Mouse (Mus musculus) midbrain, postnatal 0 days (tissue): ENCODE data around the gene Usp25. TPM values are rescaled to one million over a fixed set of nuclear protein-coding genes. Genes with fewer than 3 reads are reported as not detected.

Experiments used
- ATAC-seq: fragments of 200-750 bp; cut with Nextera tagmentation; 2 replicates; pipeline ENCODE4 v1.8.0; 2017; ENCODE audit warnings: moderate number of reproducible peaks, mild to moderate bottlenecking, moderate TSS enrichment, moderate library complexity; ENCODE audit not compliant: low FRiP score
- DNase-seq: peaks from one replicate; pipeline ENCODE4 v3.0.0-alpha.2; 2015; ENCODE audit warnings: low spot score
- H3K27ac ChIP-seq: fragments of 300-500 bp; sonication (generic); 2 replicates; pipeline ENCODE4 v1.5.1; 2014; ENCODE audit warnings: low read depth, mild to moderate bottlenecking, low read length, mixed read lengths
- H3K27me3 ChIP-seq: fragments of 300-500 bp; sonication (generic); 2 replicates; pipeline ENCODE4 v1.6.1; 2014; ENCODE audit warnings: low read length, control low read depth, mixed read lengths; ENCODE audit not compliant: insufficient read depth
- H3K36me3 ChIP-seq: fragments of 300-500 bp; sonication (generic); 2 replicates; pipeline ENCODE4 v1.6.1; 2014; ENCODE audit warnings: low read length, control low read depth, mixed read lengths; ENCODE audit not compliant: insufficient read depth
- H3K4me1 ChIP-seq: fragments of 300-500 bp; sonication (generic); 2 replicates; pipeline ENCODE4 v1.6.1; 2014; ENCODE audit warnings: mild to moderate bottlenecking, control low read depth, antibody characterized with exemption, low read length, mixed read lengths; ENCODE audit not compliant: insufficient read depth
- H3K4me2 ChIP-seq: fragments of 300-500 bp; sonication (generic); 2 replicates; pipeline ENCODE4 v1.6.1; 2014; ENCODE audit warnings: low read depth, mild to moderate bottlenecking, low read length, mixed read lengths; ENCODE audit not compliant: poor library complexity, severe bottlenecking
- H3K4me3 ChIP-seq: fragments of 300-500 bp; sonication (generic); 2 replicates; pipeline ENCODE4 v1.5.1; 2014; ENCODE audit warnings: low read depth, mild to moderate bottlenecking, low read length, moderate library complexity
- H3K9ac ChIP-seq: fragments of 300-500 bp; sonication (generic); replicated peaks from 2 replicates; pipeline ENCODE4 v1.6.1; 2014; ENCODE audit warnings: mild to moderate bottlenecking, low read length, moderate library complexity, mixed read lengths; ENCODE audit not compliant: poor library complexity, severe bottlenecking
- H3K9me3 ChIP-seq: fragments of 300-500 bp; sonication (generic); 2 replicates; pipeline ENCODE4 v1.6.1; 2016; ENCODE audit warnings: low read length, control low read depth
- CTCF ChIP-seq: IDR thresholded peaks from 2 replicates; pipeline ENCODE4 v1.5.1; 2016; ENCODE audit warnings: antibody characterized with exemption, mild to moderate bottlenecking
- whole genome bisulfite sequencing: fragments of 180-500 bp; shearing (Covaris S2); extraction: QIAGEN DNeasy Blood & Tissue Kit; methylation state at CpG from one replicate; pipeline ENCODE4 v1.1.7; 2014; 5-methylcytosine and 5-hydroxymethylcytosine counted together
- polyA plus RNA-seq: library from polyadenylated mRNA; unstranded; fragments of >200 nt; fragmentation: Nextera tagmentation; extraction: Ambion mirVana; gene quantifications from 2 replicates; pipeline ENCODE4 v1.2.1, GENCODE M21; 2015
- total RNA-seq: library from RNA; depleted of rRNA; stranded (reverse); fragments of >200 nt; gene quantifications from 2 replicates; pipeline ENCODE4 v1.2.3, GENCODE M21; 2014

Gene Usp25
- total and polyA plus RNA-seq, 2 experiments from 2014 or later: 6.1 to 12.6 TPM

DNA sequence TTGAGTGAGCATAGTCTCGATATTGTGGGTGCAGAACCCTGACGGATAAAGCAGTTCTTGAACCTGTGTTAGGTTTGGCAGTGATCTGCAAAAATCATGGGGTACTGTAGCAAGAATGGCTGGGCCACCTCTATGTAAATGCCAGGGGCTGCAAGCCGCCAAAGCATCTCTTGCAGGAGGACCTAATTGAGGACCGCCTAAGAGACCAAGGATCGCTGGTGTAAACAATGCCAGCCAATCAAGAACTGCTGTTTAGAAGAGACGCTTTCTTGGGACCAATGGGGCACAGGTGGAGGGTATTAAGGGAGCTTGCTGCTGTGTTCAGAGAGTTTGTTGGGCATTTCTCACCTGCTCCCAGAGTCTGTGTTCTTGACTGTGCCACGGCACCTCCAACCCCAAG lies 127.1 kb downstream of the Usp25 start:
- no peak for ATAC-seq
- Histone ChIP-seq H3K4me1 (no peaks in the 10 kb centered on the region), H3K4me3 (no peak overlapping the region), H3K4me2 (no peak overlapping the region), H3K36me3 (no peaks in the 10 kb centered on the region), H3K27me3 (no peaks in the 10 kb centered on the region), H3K9me3 (no peaks in the 10 kb centered on the region), H3K27ac (no peak overlapping the region), H3K9ac (no peak overlapping the region)
- 92% methylated on average over 7 of the region's 7 CpGs for WGBS
- DNase-seq: no peak
- TF ChIP-seq CTCF: no peak

DNA sequence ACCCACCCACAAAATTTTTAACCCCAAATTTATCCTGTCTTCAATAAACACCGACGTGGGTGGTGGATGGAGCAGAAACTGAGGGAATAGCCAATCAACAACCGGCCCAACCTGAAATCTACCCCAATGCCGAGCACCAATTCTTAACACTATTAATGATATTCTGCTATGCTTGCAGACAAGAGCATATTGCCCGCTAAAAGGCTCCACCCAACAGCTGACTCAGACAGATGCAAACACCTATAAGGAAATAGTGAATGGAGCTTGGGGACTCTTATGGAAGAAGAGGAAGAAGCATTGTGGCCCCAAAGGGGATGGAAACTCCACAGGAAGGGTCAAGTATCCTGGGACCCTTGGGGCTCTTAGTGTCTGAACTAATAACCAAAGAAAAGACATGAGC lies 133.3 kb downstream of the Usp25 start:
- Histone ChIP-seq H3K9me3 (no peaks in the 10 kb centered on the region), H3K4me1 (no peaks in the 10 kb centered on the region), H3K27ac (no peak overlapping the region), H3K4me3 (no peak overlapping the region), H3K9ac (no peak overlapping the region), H3K36me3 (no peaks in the 10 kb centered on the region), H3K27me3 (no peaks in the 10 kb centered on the region), H3K4me2 (no peak overlapping the region)
- DNase-seq (no peak), ATAC-seq (no peak)
- TF ChIP-seq CTCF: no peak
- 96% methylated on average over 5 of the region's 5 CpGs for WGBS

DNA sequence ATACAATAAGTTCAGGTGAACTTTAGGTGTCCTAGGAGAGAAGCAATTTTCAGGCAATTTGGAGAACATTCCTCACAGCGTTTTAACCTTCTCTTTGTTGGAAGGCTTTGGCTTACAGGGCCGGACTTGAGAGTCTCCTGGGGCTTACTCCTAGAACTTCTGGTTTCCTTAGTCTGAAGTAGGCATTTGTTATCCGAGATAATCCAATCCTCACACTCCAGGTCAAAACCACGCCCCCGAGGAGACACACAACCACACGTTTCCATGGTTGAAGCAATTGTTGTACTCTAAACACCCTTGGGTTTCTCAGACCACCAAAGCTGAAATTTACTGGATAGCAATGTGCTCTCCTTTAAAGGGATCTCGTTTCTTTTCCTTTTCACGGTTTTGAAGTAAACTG lies 136.8 kb downstream of the Usp25 start:
- Histone ChIP-seq H3K4me3 (no peak overlapping the region), H3K9me3 (no peaks in the 10 kb centered on the region), H3K36me3 (no peaks in the 10 kb centered on the region), H3K4me1 (no peaks in the 10 kb centered on the region), H3K27ac (no peak overlapping the region), H3K4me2 (no peak overlapping the region), H3K27me3 (no peaks in the 10 kb centered on the region), H3K9ac (no peak overlapping the region)
- no peak for TF ChIP-seq CTCF
- DNase-seq (no peak), ATAC-seq (no peak)
- WGBS: 47% methylated on average over 8 of the region's 8 CpGs

DNA sequence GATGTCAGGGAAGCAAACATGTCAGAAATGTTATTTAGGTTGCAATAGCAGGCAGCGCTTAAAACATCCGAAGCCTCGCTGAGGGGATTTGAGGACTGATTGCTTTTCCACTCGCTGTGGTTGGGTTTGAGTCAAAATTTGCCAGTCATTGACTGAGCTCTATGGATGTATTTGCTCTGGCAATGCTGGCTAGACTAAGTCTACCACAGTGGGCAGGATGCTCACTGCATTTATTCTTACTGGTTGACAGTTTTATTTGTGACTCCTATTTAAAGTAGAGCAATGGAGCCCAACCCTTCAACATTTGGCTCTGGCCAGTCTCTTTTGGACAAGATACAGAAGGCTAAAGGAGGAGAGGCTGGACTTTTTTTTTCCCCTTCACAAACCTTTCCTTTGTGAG lies 137.4 kb downstream of the Usp25 start:
- no peaks in the 10 kb centered on the region for H3K36me3 ChIP-seq
- no peak overlapping the region for H3K4me2 ChIP-seq
- H3K27ac ChIP-seq: no peak overlapping the region
- no peak for TF ChIP-seq CTCF
- DNase-seq: no peak
- no peak overlapping the region for H3K4me3 ChIP-seq
- no peak for ATAC-seq
- no peaks in the 10 kb centered on the region for H3K27me3 ChIP-seq
- no peak overlapping the region for H3K9ac ChIP-seq
- no peaks in the 10 kb centered on the region for H3K4me1 ChIP-seq
- 71% methylated on average over 4 of the region's 4 CpGs for WGBS
- H3K9me3 ChIP-seq: no peaks in the 10 kb centered on the region

DNA sequence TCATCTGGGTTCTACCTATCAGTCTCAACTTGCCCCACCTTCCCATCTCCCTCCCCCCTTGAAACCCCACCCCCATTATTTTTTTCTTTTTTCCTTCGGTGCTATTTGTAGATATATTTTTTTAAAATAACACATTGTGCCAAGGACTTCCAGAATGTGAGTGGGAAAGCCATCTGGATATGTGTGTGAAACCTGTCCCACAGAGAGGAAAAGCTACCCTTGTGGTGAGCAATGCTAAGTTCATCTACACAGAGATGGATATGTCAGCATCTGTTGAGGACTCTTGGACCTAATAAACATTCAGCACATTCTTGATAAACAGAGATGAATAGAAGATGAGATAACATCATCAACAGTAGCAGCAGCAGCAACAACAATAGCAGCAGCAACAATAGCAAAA lies 138.8 kb downstream of the Usp25 start:
- no peak overlapping the region for H3K4me2 ChIP-seq
- H3K9me3 ChIP-seq: no peaks in the 10 kb centered on the region
- ATAC-seq: no peak
- H3K9ac ChIP-seq: no peak overlapping the region
- H3K4me1 ChIP-seq: no peaks in the 10 kb centered on the region
- no peak overlapping the region for H3K4me3 ChIP-seq
- DNase-seq: no peak
- no peak for TF ChIP-seq CTCF
- H3K27me3 ChIP-seq: no peaks in the 10 kb centered on the region
- 86% methylated on average over 1 of the region's 1 CpGs for WGBS
- no peak overlapping the region for H3K27ac ChIP-seq
- H3K36me3 ChIP-seq: no peaks in the 10 kb centered on the region

DNA sequence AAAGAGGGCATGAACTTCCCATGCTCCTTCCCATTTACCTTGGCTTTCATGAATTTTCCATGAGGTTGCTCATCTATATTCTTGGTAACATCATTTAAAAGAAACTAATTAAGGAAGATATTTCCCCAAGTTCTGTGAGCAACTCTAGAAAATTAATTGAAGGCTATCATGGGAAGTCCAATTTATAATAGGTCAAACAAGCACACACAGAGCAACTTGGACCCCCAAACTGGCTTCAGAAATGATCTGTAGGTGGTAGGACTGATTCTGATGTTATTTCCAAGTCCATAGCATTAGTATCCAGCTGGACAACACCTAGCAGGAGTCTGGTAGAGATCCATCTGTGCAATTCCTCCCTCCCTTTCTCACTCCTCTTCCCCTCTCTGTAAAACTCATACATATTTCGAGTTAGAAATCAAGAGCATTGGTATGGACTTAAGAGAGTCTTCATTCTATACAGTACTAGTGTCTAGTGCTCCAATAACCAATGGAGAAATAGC lies 139.8 kb downstream of the Usp25 start:
- 52% methylated on average over 1 of the region's 1 CpGs for WGBS
- H3K36me3 ChIP-seq: no peaks in the 10 kb centered on the region
- no peaks in the 10 kb centered on the region for H3K27me3 ChIP-seq
- TF ChIP-seq CTCF: no peak
- ATAC-seq (no peak), DNase-seq (no peak)
- H3K4me1 ChIP-seq: no peaks in the 10 kb centered on the region
- no peak overlapping the region for H3K27ac ChIP-seq
- no peaks in the 10 kb centered on the region for H3K9me3 ChIP-seq
- no peak overlapping the region for H3K4me3 ChIP-seq
- no peak overlapping the region for H3K9ac ChIP-seq
- no peak overlapping the region for H3K4me2 ChIP-seq
